Mouse (Mus musculus) megakaryocyte, embryonic 14.5 days (primary cell): ENCODE measurements around the gene Akap3. TPM values are rescaled to one million over a fixed set of nuclear protein-coding genes. Genes with fewer than 3 reads are reported as not detected.

Experiments used
- H3K27me3 ChIP-seq: replicated peaks from 2 replicates; pipeline ENCODE3; 2012; ENCODE audit warnings: inconsistent platforms
- H3K36me3 ChIP-seq: replicated peaks from 2 replicates; pipeline ENCODE3; 2012; ENCODE audit warnings: low read length, inconsistent platforms, mixed read lengths
- H3K4me1 ChIP-seq: 2 replicates; pipeline ENCODE4 v1.6.1; 2012; ENCODE audit warnings: inconsistent platforms
- H3K4me3 ChIP-seq: replicated peaks from 2 replicates; pipeline ENCODE3; 2012; ENCODE audit warnings: moderate library complexity, mild to moderate bottlenecking, inconsistent platforms
- H3K9me3 ChIP-seq: 2 replicates; pipeline ENCODE4 v1.6.1; 2012; ENCODE audit warnings: inconsistent platforms
- FLI1 ChIP-seq: IDR thresholded peaks from 2 replicates; pipeline ENCODE4 v1.6.1; 2012; ENCODE audit warnings: low read length, inconsistent platforms, mixed read lengths
- GATA1 ChIP-seq: IDR thresholded peaks from 3 replicates; pipeline ENCODE4 v1.6.1; 2012; ENCODE audit warnings: mixed read lengths, low read length, inconsistent platforms, borderline replicate concordance
- polyA plus RNA-seq: library from polyadenylated mRNA; stranded (reverse); fragments of >175 nt; gene quantifications from 2 replicates; pipeline ENCODE4 v1.2.3, GENCODE M21; 2012; ENCODE audit warnings: low replicate concordance; ENCODE audit not compliant: insufficient read depth

The Akap3 gene
- polyA plus RNA-seq, 1 experiment, result not detected

GRCm38 (mm10) chr6:126848712-126849704, 3.9 kb upstream of the Akap3 start, which contains the start of gene Ndufa9:
Gene Ndufa9, minus strand, starts transcription at chr6:126849136.
- Histone ChIP-seq H3K27me3 (peaks cover 3% of the 10 kb centered on the region), H3K36me3 (peaks cover 12% of the 10 kb centered on the region), H3K4me3 (peak within 1 kb of the TSS; percentile 91), H3K9me3 (no peaks in the 10 kb centered on the region), H3K4me1 (peaks cover 26% of the 10 kb centered on the region)
- TF ChIP-seq FLI1 (peak; percentile 61; the same call in 1 of the 2 replicates), GATA1 (no peak)

- Histone ChIP-seq H3K27me3 (peaks cover 64% of the 10 kb centered on the region), H3K9me3 (peaks cover 5% of the 10 kb centered on the region), H3K36me3 (no peaks in the 10 kb centered on the region), H3K4me1 (peaks cover 14% of the 10 kb centered on the region), H3K4me3 (peak overlapping the region; percentile 74)
- no peak for TF ChIP-seq GATA1
- TF ChIP-seq FLI1, result no peak
These were observed 24.2 kb downstream of the Akap3 start for GRCm38 (mm10) chr6:126877118-126877517.

GRCm38 (mm10) chr6:126907378-126907777, 54.5 kb downstream of the Akap3 start:
- no peaks in the 10 kb centered on the region for H3K4me1 ChIP-seq
- no peak for TF ChIP-seq FLI1
- TF ChIP-seq GATA1, result no peak

GRCm38 (mm10) chr6:126907876-126908275, 55.0 kb downstream of the Akap3 start:
- Histone ChIP-seq H3K4me3 (no peak overlapping the region), H3K4me1 (no peaks in the 10 kb centered on the region), H3K27me3 (peaks cover 26% of the 10 kb centered on the region), H3K9me3 (no peaks in the 10 kb centered on the region), H3K36me3 (no peaks in the 10 kb centered on the region)
- TF ChIP-seq GATA1, result no peak
- no peak for TF ChIP-seq FLI1

More at GRCm38 (mm10) chr6:126907378-126907777, 54.5 kb downstream of the Akap3 start:
- Histone ChIP-seq H3K36me3 (no peaks in the 10 kb centered on the region), H3K4me3 (no peak overlapping the region), H3K27me3 (peaks cover 25% of the 10 kb centered on the region), H3K9me3 (no peaks in the 10 kb centered on the region)

- Histone ChIP-seq H3K9me3 (no peaks in the 10 kb centered on the region), H3K27me3 (peaks cover 33% of the 10 kb centered on the region), H3K4me1 (no peaks in the 10 kb centered on the region), H3K4me3 (no peak overlapping the region), H3K36me3 (no peaks in the 10 kb centered on the region)
- TF ChIP-seq GATA1 (no peak), FLI1 (no peak)
These were observed 57.8 kb downstream of the Akap3 start for GRCm38 (mm10) chr6:126910727-126911126.

GRCm38 (mm10) chr6:126914928-126915327, 62.0 kb downstream of the Akap3 start:
- no peaks in the 10 kb centered on the region for H3K4me1 ChIP-seq
- peaks cover 21% of the 10 kb centered on the region for H3K27me3 ChIP-seq
- no peak for TF ChIP-seq FLI1
- TF ChIP-seq GATA1, result no peak
- no peak overlapping the region for H3K4me3 ChIP-seq
- no peaks in the 10 kb centered on the region for H3K9me3 ChIP-seq
- no peaks in the 10 kb centered on the region for H3K36me3 ChIP-seq

GRCm38 (mm10) chr6:126921111-126921881, 68.4 kb downstream of the Akap3 start, which contains the start of gene Dyrk4:
Gene Dyrk4, minus strand, starts transcription at chr6:126921839.
- peaks cover 5% of the 10 kb centered on the region for H3K27me3 ChIP-seq
- no peaks in the 10 kb centered on the region for H3K9me3 ChIP-seq
- H3K36me3 ChIP-seq, result peaks cover 50% of the 10 kb centered on the region
- H3K4me3 ChIP-seq, result no peak within 1 kb of the TSS
- H3K4me1 ChIP-seq, result no peaks in the 10 kb centered on the region
- no peak for TF ChIP-seq GATA1
- TF ChIP-seq FLI1, result no peak

Other genes with a start within 250 kb of the Akap3 start
- gene Kcna1, start 206.7 kb upstream of the Akap3 start, polyA plus RNA-seq, result not detected in 2 replicates
- gene Kcna6, start 112.4 kb upstream of the Akap3 start, polyA plus RNA-seq, result not detected in 2 replicates
- gene Ndufa9, start 4.0 kb upstream of the Akap3 start, polyA plus RNA-seq, result 2.9 and 4.3 TPM in 2 replicates
- gene Dyrk4, start 68.7 kb downstream of the Akap3 start, polyA plus RNA-seq, result not detected in 2 replicates
- gene Rad51ap1, start 86.5 kb downstream of the Akap3 start, polyA plus RNA-seq, result 7.2 and 10.9 TPM in 2 replicates
- 1.0 TPM in 1 of 2 replicates, not detected in the other for gene D6Wsu163e, start 86.9 kb downstream of the Akap3 start, polyA plus RNA-seq
- gene Fgf6, start 162.5 kb downstream of the Akap3 start, polyA plus RNA-seq, result 0.02 TPM in 1 of 2 replicates, not detected in the other
- gene Fgf23, start 219.8 kb downstream of the Akap3 start, polyA plus RNA-seq, result 0.19 TPM in 1 of 2 replicates, not detected in the other